Mouse (Mus musculus) ES-E14 (cell line): ENCODE measurements around the gene Acss1.

Experiments
- CHD2 ChIP-seq: IDR thresholded peaks from 2 replicates; pipeline ENCODE4 v1.6.1; 2014; ENCODE audit warnings: mild to moderate bottlenecking, low read depth, low read length, inconsistent platforms
- HCFC1 ChIP-seq: IDR thresholded peaks from 2 replicates; pipeline ENCODE4 v1.6.1; 2012; ENCODE audit warnings: low read length, inconsistent platforms, borderline replicate concordance; ENCODE audit not compliant: insufficient read depth
- ZC3H11A ChIP-seq: IDR thresholded peaks from 2 replicates; pipeline ENCODE4 v1.6.1; 2012; ENCODE audit warnings: low read depth, mild to moderate bottlenecking, inconsistent platforms, low read length, borderline replicate concordance

DNA sequence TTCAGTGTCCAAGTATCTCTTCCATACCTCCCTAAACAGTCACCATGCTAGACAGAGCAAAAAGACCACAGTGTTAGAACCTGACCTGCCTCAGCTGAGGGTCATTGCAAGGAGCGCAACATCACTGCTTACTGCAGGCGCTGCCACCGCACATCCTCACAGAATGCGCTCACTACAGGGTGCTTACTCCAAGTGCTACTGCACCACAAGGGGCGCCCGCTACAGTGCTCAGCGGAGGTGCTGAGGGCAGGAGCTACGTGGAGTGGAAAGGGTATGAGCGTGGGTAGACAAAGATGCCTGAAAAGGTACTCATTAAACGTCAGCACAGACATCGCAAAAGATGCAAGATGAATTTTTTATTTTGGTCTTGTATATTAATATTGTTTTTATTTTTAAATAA, 79.2 kb downstream of the Acss1 start:
- TF ChIP-seq CHD2 (no peak), ZC3H11A (no peak), HCFC1 (no peak)
